Mouse (Mus musculus) cerebellum, postnatal 25 days (tissue): ENCODE results near the gene Pttg1ip.

Experiments used
- DNase-seq, 2 experiments: peaks; one replicate each; pipeline ENCODE4 v3.0.0; 2021; ENCODE audit warnings: mixed read lengths in 2 of 2

The Pttg1ip gene

GRCm38 (mm10) chr10:77647461-77647860, 65.9 kb downstream of the Pttg1ip start:
- DNase-seq, result no peak

GRCm38 (mm10) chr10:77647901-77648300, 66.4 kb downstream of the Pttg1ip start:
- no peak for DNase-seq
